Mouse (Mus musculus) CD4-positive helper T cell, adult 2 months (primary cell): ENCODE results near the gene Maml2.

Experiments
- DNase-seq: peaks from one replicate; pipeline ENCODE4 v3.0.0-alpha.2; 2012; ENCODE audit warnings: low read depth, missing footprints, low spot score

Gene Maml2

DNA sequence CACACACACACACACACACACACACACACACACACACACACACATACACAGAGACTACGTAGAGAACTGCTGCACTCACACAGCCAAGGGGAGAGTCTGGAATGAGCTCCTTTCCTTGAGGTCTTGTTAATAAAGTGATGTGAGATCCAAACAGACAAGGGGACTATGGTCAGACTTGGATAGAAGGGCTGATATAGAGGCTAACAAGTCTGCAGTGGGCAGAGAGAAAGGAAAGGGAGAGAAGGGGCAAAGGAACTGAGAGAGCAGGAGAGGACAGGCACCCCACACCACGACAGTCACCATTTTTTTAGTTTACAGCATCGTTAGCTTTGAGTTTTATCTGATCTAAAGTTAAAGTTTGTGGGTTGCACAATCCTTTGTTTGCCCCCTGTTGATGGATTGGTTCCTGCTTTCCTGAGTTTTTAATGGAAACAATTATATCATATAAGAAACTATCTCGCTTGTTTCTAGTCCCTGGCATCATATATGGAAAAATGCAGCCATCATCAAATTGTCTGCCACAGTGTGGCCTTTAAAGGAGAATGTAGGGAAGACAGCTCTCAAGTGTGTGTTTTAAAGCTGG is 149.0 kb downstream of the Maml2 start, which contains the start of gene Gm17571:
TSS of gene Gm17571 (minus strand) at position 51 of the 583 bp plus-strand sequence.
- DNase-seq = no peak

DNA sequence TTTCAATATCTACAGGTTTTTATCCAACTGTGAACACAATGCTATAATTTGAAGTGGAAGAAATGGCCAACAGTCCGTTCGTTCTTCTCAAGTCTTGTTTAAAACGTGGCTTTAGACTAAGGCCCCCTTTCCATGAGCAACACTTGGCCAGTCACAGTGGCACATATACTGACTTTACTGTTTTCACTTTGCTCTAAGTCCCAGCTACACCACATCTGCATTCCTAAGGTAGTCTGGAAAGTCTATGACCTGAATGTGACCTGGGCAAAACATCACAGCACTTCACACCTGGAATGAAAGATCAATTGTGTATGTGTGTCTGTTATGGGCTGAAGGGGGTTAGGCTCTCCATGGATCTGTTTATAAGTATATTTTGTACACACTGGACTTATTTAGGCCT is 151.0 kb downstream of the Maml2 start:
- DNase-seq = no peak

DNA sequence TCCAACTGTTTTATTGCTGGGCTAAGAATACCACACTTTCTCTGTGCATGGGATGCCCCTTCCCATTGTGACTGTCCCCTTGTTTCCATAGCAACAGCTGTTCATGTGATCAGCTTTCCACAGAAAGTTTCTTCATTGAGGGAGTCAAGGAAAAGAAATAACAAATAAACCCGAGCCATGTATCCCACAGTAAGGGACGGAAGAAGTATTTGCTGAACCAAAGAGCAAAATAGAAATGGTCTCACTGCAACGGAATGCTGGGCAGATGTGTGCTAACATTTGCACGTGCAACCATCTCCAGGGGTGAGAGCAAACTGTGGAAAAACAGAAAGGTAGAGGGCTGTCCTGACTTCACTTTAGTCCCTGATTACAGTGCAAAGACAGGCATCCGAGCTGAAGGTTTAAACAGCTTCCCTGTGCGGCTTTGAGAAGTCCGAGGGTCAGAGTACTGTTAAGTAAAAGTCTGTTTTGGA is 156.9 kb downstream of the Maml2 start:
- no peak for DNase-seq

DNA sequence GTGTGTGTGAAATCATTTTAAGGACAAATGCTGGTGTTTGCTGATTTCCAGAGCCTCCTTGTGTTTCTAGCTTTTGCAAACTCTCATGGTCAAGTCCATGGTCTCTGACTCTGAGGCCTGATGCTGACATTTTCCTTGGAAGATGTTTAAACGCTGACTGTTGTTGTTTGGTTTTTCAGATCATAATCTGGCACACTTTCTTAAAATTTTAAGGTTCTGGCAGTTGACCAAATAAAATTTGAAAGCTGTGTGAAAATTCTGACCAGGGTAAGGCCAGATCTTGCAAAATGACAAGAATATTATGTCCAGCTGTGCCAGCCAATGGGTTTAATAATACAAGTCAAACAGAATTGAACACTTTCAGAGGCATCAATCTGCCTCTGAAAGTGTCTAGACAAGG is 157.5 kb downstream of the Maml2 start:
- no peak for DNase-seq

DNA sequence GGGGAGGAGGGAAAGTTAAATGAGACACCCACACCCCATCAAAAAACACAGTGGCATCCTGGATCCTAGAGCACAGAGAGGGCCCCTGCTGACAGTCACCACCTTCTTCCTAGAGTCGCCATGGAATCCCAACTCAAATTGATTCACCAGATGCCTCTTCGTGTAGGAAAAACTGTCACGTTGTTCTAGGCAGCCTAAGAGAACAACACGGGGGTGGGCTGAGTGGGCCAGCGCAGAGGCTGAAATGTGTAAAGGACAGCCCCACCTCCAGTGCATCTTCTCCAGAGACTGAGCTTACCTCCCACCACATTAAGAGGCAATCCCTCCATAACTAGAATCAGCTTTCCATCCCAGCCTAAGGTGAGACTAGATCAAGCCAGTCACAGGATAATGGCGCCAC is 160.0 kb downstream of the Maml2 start:
- DNase-seq = no peak

DNA sequence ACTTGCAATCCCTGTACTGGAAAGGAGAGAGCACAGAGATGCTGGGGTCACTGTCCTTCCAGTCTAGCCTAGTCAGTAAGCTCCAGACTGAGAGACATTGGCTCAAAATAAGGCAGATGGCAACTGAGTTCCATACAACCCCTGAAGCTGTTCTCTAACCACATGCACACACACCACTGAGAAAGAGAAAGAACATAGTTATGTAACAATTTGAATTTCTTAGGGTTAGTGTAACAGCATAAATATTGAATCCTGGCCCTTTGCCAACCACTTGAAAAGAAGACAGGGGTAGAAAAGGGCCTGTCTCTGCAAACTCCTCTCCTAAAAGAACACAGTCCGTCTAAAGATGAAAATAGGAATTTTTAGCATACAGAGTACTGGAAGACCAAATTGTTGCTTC is 161.6 kb downstream of the Maml2 start:
- no peak for DNase-seq

DNA sequence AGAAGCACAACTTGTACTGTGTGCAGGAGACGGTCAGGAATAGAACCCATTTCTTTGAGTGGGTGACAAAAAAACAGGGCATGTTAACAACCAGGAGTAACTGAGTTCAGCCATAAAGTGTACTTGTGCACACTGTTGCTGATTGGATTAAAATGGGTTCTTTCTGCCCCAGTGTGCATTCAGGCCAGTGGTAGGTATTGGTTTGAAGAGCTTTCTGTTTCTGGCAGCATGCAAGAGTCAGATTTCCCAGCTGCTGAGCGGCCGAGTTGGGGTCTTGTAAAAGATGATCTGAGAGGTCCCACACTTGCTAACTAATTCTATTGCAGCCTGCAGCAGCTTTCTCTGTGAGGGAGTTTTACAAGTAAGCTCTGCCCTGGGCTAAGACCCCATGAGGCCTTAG is 162.3 kb downstream of the Maml2 start:
- no peak for DNase-seq

DNA sequence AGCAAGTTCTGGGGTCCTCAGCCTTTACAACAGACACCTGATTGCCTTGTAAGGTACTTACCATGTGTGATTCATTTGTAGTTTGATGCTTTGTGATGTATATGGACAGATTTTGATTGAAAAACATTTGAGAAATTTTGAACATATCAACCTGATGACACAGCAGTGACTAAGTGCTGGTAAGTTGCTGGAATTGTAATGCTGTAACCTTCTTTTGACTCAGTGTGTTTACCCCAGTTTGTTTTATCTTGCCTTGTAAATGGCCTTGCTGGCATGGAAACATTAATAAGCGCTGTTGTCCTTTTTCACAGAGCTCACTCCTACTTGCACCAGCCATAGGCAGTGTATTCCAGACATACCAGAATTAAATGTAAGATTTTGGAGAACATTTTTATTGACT is 163.2 kb downstream of the Maml2 start:
- no peak for DNase-seq

DNA sequence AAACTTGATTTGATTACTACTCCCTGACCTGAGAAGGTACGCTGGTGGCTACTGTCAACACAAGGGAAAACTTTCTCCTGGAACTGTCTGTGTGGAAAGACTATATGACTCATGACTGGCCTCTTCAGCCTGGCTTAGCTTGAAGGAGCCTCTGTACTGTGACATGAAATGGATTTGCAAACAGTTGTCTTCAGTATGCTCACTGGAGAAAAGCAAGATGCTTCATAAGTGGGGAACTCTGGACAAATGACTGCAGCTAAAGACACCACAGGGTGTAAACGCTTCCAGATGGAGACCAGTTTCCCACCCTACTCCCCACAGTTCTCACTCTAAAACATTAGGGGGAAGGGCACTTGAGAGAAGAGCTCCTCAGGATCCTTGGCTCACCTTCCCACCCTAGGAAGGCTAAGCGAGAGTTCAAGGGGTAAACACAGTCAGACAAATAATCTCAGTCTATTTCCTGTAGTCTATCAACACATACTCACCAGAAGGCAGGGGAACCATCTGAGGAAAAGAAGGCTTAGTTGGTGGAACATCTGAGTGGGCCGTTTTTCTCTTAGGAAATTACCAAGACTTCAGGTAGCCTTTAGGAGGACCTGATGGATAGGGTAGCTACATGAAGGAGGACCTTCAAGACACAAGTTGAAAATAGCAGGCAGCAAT is 167.7 kb downstream of the Maml2 start:
- DNase-seq = peak; percentile 44

DNA sequence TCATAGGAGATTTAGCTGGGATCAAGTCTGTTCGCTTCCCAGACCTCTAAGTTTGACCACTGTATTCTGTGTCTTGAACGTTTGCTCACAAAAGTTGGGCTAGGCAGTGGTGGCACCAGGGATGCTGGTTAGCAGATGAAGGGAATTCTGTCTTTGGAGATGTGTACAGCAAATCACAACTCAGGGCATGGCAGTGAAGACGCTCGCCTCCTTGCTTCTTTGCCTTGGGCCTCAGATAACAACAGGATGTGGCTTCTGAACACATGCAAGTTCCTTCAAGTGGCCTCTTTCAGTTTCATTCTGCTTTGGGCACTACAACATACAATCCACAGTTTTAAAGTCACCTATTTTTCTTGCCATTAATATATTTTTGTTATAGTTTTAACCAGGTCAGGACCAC is 168.6 kb downstream of the Maml2 start:
- peak; percentile 87 for DNase-seq

DNA sequence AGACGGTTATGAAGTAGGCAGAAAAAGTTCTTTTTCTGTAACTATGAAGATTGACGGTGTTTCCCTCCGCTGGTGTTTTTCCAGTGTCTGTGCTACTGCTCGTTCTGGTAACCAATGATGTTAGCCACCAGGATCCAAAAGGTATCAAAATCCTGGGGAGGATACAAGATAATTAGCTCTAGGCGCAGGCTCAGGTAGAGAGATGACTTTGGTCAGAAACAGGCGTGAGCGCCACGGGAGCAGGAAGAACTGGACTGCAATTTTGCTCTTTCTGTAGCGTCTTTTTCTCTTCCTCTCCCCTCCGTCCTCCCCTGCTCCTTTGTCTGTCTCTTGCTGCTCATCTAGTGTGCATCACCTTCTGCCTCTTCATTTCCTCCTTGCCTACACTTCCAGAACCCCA is 169.1 kb downstream of the Maml2 start:
- DNase-seq = no peak

DNA sequence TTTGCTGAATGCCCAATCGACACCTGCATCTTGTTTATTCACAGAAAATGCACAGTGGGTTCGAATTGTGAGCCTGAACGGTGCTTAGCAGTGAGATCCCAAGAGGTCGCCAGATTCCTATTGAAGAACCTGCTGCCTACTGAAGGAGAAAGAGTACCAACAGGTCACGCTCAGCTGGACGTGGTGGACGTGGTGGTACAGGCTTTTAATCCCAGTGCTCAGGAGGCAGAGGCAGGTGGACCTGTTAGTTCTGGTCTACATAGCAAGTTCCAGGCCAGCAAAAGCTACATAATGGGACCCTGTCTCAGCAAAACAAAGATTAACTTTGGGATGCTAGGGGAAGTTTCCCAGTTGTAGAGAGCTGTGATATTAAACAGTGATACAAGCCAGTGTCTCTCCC is 170.0 kb downstream of the Maml2 start:
- no peak for DNase-seq

DNA sequence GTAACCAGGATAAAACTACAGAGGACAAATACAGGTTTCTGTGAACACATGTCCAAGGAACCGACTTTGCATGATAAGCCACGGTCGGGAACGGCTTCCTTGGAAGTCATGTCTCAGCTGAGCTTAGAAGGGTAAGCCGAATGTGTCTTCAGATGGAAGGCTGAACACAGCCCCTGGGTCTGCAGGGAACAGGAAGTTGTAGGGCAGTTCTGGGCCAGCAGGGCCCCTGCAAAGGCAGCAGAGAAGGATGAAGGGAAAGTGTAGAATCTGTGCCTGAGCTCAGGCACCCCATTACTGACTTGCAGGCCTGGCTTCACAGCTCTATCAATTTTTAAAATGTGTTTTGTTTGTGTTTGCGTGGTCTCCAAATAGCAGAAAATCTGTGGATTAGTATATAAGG is 171.0 kb downstream of the Maml2 start:
- DNase-seq = peak; percentile 42

DNA sequence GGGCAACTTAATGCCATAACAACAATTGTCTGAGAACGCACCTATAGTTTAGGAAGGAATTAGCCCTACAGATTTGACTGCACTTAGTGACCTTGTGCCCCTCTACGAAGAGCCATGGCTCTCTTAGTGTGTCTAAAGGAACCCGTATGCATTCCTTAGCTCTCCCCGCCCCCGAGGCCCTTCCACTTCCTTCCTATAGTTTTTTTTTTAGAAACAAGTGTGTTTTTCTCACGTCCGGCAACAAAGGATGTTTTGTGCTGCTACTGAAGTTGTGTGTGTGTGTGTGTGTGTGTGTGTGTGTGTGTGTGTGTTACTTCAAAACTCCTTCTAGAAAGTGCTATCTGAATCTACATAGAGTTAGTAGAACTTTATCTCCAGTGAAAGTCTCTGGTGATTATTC is 172.3 kb downstream of the Maml2 start:
- DNase-seq = peak; percentile 76

DNA sequence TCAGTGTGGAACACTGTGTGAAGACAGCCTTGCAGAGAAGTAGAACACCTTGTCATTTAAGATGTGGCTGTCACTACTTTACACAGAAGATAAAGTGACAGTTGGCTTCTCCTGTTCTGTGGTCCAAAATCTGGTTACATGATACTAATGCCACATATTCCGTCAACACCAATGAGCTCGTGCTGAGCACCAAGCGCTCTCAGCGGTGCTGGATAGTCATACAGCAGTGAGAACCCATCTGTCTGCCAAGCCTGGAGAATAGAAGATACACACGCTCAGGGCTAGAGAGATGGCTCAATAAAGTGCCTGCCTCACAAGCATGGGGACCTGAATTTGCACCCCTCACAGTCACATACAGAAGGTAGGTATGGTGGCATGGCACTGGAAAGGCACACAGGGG is 177.2 kb downstream of the Maml2 start:
- no peak for DNase-seq

DNA sequence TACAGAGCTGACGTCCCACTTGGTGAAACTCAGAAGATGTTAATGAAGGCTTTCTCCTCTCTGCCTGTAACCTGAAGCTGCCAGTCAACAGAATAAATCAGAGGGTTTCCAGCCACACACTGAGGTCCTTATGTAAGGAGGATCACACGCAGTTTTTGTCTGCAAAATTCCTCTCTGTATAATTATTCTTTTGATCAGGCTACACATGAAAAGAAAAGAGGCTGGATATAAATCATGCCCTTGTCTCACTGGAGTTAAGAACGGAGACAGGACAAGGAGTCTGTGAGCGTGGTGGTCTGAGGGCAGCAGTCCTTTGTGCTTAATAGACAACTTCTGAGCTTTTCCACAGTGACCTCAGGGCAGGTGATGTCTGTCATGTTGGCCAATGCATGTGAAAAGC is 181.5 kb downstream of the Maml2 start:
- no peak for DNase-seq

DNA sequence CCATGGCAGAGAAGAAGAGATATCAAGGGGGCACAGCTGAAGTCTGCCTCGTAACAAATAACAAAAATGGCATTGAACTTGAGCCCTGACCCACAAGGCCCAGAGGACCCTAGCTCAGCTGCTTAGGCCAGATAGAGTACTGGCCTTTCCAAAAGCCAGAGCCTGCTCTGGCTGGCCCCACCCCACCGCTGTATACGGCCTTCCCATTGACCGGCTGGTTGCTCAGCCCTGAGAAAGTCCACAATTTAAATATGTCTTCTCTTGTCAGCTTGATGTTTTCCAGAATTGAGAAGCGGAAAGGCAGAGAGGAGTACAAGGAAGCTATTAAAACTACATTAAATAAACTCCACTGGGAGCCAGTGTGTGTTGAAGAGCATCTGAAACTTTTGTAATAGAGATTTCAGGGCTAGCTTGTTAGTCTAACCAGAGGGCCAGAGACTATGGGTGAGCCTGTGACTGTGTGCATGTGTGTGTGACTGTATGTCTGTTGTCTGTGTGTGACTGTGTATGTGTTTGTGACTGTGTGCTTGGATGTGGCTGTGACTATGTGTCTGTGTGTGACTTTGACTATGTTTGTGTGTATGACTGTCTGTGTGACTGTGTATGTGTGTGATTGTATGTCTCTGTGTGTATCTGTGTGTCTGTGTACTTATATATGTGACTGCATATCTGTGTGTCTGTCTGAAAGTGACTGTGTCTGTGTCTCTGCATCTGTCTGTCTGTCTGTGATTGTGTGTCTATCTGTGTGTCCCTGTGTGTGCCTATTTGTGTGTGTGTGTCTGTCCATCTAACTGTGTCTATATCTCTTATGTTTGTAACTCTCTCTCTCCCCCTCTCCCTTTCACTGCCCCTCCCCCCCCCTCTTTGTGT is 185.7 kb downstream of the Maml2 start:
- no peak for DNase-seq

DNA sequence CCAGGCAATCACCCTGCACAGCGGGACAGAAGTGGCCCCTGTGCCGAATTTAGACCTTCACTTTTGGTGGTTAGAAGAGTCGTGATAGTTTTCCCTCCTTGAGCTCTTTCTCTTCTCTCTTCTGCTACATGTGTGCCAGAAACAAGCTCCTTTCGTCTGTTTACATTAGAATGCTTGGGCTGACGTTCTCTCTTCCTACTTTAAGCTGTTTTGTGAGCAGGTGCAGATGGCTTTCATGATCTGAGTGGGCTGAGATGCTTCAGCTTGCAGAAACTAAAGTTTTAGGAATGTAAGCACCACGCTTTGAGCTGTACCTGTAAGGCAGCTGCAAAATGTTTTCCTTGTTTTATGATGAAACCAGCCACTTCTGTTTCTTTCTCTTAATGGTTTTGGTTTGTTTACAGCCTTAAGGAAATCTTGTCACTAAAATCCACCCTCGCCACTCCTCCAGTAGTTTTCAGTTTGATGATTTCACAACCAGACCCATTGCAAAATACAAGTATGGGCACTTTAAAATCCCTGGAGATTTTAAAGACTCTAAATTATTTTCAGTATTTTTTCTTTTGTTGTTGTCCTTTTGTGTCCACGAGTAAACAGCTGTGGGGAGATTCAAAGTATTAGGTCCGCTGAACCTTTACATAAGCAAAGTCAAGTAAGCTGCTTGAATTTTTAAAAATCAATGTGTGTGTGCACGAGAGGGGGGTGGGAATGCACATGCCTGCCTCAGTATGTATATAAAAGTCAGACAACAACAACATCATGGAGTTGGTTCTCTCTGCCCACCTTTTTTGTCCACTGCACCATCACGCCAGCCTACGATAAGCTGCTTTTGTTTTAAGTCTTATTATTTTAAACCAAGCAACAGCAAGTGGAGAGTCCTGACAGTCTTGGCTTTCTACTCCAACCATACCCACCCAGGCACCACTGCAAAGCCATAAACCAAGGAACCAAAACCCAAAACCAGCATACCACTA is 186.8 kb downstream of the Maml2 start:
- DNase-seq = peak; percentile 20

DNA sequence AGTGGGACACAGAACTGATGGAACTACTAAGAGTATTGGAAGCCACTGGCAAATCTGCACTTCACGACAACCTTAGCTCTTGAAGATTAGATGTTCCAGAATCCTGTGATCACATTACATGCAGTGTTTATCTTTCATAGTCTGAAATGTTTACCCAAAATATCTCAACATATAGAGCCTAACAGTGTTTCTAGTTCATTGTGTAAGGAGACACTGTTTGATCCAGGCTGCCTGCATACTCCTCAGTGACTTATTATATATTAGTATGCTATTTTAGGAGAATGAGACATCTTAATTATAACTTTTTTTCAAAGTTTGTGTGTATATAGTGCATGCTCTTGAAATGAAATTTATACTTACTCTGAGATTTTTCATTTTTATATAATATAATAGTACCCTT is 188.2 kb downstream of the Maml2 start:
- DNase-seq = no peak

DNA sequence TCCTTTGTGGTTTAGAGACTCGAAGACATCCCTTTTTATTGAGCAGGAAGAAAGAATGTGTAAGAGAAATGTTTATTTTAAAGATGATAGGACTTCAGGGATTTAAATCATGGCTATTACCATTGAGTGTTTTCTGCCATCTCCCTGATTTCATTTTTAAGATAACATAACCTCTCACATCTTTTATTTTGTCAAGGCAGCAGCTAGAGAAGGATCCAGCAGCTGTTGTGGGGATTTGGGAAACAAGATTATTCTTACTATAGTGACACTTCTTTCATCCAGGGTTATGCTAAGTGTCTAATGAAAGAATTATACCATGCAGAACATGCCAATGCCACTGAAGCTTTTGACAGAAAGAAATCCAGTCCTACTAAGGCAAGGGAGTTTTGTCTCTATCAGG is 193.3 kb downstream of the Maml2 start:
- no peak for DNase-seq

DNA sequence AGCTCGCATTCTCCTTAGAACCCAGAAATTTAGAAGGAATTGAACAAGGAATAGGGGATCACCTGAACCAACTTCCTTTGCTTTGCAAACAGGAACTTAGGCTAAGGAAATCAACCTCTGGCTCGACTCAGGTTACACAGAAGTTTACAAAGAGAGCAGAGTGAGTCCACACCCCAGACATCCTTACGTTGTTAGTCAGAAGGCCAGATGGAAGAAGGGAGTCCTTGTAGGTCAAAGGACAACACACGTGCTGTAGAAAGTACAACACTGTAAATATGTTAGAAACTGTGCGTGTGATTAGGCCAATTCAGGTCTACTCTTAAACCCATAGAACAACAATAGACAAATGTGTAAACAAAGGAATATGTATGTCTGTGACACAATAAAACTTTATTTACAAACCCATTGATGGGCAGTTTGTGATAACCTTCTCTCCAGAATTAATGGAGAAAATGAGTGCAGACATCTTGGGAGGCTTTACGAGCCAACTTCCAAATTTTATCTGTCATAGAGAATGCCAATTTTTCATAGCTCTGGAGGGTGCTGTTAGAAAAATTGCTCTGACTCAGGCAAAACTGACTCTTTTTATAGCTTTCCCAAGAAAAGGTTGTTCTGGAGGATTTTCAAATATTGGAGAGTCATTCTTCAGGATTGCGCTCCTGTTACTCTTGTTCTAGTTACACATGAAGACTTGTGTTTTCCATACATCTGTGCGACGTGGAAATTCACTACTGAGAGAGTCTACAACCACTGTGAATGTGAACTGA is 194.3 kb downstream of the Maml2 start:
- DNase-seq = no peak
